Mouse (Mus musculus): ENCODE results near the gene Fmo5. TPM values are rescaled to one million over a fixed set of nuclear protein-coding genes. Genes with fewer than 3 reads are reported as not detected.

Fmo5 gene
- polyA plus RNA-seq, 1 experiment: 21.9 TPM

DNA sequence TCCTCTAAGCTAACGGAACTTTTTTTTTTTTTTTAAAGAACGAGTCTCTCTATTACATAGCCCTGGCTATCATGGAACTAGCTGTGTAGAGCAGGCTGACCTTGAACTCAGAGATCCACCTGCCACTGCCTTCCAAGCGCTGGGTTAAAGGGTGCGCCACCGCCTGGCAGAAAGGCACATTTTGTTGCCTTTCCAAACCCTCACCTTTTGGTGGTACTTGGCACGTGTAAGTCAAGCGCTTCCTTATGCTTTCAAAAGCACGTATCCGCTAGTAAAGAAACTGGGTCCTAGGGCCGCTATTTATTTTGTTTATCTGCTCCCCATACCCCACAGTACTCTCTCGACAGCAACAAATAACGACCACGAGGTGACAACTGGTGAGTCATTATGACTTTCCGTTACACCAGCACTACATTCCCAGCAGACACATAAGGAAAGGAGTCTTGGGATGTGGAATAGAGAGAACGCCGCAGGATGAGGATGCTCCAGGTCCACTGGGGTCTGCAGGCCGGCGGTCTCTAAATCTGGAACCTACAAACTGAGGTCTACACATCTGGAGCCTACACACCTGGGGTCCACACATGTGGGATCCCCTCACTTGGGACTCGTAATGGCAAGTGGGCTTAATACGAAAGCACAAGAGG is 19.3 kb upstream of the Fmo5 start:
- TF ChIP-seq POLR2A (IDR thresholded peaks at IDR 0.05; ENCODE audit: borderline replicate concordance, low read depth, low read length) (no peak), CTCF (IDR thresholded peaks at IDR 0.05; ENCODE audit: low read depth, low read length) (no peak)
- H3K4me3 ChIP-seq (ENCODE audit: insufficient read depth, low read length): peak overlapping the region; percentile 65
- peaks cover 3% of the 10 kb centered on the region for H3K4me1 ChIP-seq (ENCODE audit: control insufficient read depth, insufficient read depth, low read length)
- H3K27ac ChIP-seq (ENCODE audit: insufficient read depth, low read depth, low read length): peak overlapping the region; percentile 17; the same call in 1 of the 2 replicates

DNA sequence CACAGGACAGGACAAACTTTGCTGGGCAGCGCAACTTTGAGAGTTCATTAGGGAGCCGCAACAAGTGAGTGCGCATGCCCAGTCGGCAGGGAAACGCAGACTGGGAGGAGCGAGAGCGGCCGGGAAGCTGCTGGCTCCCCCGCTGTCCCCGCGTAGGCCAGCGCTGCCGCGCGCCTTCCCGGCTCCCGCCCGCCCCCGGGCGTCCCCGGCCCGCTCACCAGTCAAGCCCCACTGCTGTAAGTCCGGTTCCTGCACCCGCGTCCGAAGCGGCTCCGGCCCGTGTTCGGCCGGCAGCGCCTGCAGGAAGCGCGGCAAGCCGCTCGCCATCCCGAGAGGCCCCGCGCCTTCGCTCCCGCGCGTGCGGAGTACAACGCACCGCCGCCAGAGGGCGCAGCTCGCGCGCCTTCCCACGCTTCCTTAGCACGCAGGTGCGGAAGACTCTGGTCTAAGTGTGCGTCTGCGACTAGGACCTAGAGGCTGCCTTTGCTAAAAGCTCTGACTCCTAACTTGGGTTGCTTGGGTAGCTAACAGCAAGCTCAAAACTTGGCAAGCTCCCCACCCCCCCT is 18.7 kb upstream of the Fmo5 start, which contains the start of gene Chd1l:
TSS of gene Chd1l (minus strand) at position 359 of the 566 bp plus-strand sequence.
- peak within 1 kb of the TSS; percentile 39 for H3K27ac ChIP-seq (ENCODE audit: insufficient read depth, low read depth, low read length)
- H3K4me3 ChIP-seq (ENCODE audit: insufficient read depth, low read length): peak within 1 kb of the TSS; percentile 65
- peak; percentile 46 for TF ChIP-seq CTCF (IDR thresholded peaks at IDR 0.05; ENCODE audit: low read depth, low read length)
- no peak for TF ChIP-seq POLR2A (IDR thresholded peaks at IDR 0.05; ENCODE audit: borderline replicate concordance, low read depth, low read length)
- H3K4me1 ChIP-seq (ENCODE audit: control insufficient read depth, insufficient read depth, low read length): peaks cover 3% of the 10 kb centered on the region

DNA sequence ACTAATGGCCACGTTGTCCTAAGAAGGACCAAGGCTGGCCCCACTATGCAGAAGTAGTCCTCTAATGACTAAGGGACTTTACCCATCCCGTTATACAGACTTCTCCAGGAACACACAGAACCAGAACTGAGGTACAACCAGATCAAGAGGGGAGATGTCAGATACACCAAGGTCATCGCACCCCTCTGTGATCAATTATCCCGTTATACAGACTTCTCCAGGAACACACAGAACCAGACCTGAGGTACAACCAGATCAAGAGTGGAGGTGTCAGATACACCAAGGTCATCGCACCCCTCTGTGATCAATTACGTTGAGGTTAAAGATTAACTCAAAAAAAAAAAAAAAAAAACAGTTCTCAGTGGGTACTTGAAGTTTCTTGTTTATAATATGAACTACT is 17.6 kb upstream of the Fmo5 start:
- TF ChIP-seq CTCF (IDR thresholded peaks at IDR 0.05; ENCODE audit: low read depth, low read length): no peak
- no peak for TF ChIP-seq POLR2A (IDR thresholded peaks at IDR 0.05; ENCODE audit: borderline replicate concordance, low read depth, low read length)
- Histone ChIP-seq H3K4me1 (ENCODE audit: control insufficient read depth, insufficient read depth, low read length) (peaks cover 3% of the 10 kb centered on the region), H3K4me3 (ENCODE audit: insufficient read depth, low read length) (no peak overlapping the region), H3K27ac (ENCODE audit: insufficient read depth, low read depth, low read length) (no peak overlapping the region)

DNA sequence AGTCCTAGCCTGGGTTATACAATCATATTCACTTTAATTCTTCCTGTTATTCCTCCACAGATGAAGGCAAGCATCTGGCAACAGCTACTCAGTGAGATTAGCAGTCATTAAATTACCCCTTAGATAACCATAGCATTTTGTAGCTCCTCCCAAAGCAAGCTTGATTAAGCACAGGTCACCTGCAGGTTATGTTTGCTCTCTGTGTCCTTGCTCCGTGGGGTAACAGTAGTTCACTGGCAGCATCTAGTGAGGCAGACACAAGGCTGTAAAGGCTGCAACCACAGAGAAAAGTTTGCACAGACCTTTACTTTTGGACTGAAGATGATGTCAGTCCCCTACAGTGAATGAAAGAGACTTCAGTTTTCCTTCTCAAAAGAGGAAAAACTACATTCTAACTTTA is 13.4 kb upstream of the Fmo5 start:
- Histone ChIP-seq H3K27ac (ENCODE audit: insufficient read depth, low read depth, low read length) (no peak overlapping the region), H3K4me1 (ENCODE audit: control insufficient read depth, insufficient read depth, low read length) (peaks cover 3% of the 10 kb centered on the region), H3K4me3 (ENCODE audit: insufficient read depth, low read length) (no peak overlapping the region)
- TF ChIP-seq POLR2A (IDR thresholded peaks at IDR 0.05; ENCODE audit: borderline replicate concordance, low read depth, low read length) (no peak), CTCF (IDR thresholded peaks at IDR 0.05; ENCODE audit: low read depth, low read length) (no peak)

GRCm38 (mm10) chr3:97615933-97616332 is 12.7 kb upstream of the Fmo5 start:
- no peak for TF ChIP-seq POLR2A (IDR thresholded peaks at IDR 0.05; ENCODE audit: borderline replicate concordance, low read depth, low read length)
- H3K4me3 ChIP-seq (ENCODE audit: insufficient read depth, low read length): no peak overlapping the region
- no peak overlapping the region for H3K27ac ChIP-seq (ENCODE audit: insufficient read depth, low read depth, low read length)

GRCm38 (mm10) chr3:97617091-97617825 is 11.3 kb upstream of the Fmo5 start:
- H3K4me1 ChIP-seq (ENCODE audit: control insufficient read depth, insufficient read depth, low read length): no peaks in the 10 kb centered on the region
- no peak overlapping the region for H3K4me3 ChIP-seq (ENCODE audit: insufficient read depth, low read length)
- TF ChIP-seq CTCF (IDR thresholded peaks at IDR 0.05; ENCODE audit: low read depth, low read length): no peak
- TF ChIP-seq POLR2A (IDR thresholded peaks at IDR 0.05; ENCODE audit: borderline replicate concordance, low read depth, low read length): no peak
- H3K27ac ChIP-seq (ENCODE audit: insufficient read depth, low read depth, low read length): no peak overlapping the region

More at GRCm38 (mm10) chr3:97615933-97616332, 12.7 kb upstream of the Fmo5 start:
- no peaks in the 10 kb centered on the region for H3K4me1 ChIP-seq (ENCODE audit: control insufficient read depth, insufficient read depth, low read length)

DNA sequence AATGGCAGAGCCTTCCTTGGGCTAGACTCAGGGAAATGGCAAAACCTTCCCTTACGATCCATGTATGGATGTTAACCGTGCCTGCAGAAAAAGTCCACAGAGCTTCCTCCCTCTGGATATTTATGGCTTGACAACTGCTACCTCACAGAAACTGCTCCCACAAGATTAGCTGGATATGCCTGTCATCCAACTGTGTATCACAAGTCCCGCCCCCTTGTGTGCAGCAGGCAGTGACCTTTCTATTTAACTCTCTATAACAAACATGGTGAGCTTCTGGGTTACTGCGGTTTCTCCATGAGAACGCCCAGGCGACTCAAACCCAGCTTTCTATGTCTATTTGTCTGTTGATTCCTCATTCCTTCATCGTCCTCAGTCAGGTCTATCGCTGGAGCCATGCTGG is 10.7 kb upstream of the Fmo5 start:
- Histone ChIP-seq H3K4me3 (ENCODE audit: insufficient read depth, low read length) (no peak overlapping the region), H3K4me1 (ENCODE audit: control insufficient read depth, insufficient read depth, low read length) (no peaks in the 10 kb centered on the region), H3K27ac (ENCODE audit: insufficient read depth, low read depth, low read length) (no peak overlapping the region)
- TF ChIP-seq POLR2A (IDR thresholded peaks at IDR 0.05; ENCODE audit: borderline replicate concordance, low read depth, low read length) (no peak), CTCF (IDR thresholded peaks at IDR 0.05; ENCODE audit: low read depth, low read length) (no peak)

DNA sequence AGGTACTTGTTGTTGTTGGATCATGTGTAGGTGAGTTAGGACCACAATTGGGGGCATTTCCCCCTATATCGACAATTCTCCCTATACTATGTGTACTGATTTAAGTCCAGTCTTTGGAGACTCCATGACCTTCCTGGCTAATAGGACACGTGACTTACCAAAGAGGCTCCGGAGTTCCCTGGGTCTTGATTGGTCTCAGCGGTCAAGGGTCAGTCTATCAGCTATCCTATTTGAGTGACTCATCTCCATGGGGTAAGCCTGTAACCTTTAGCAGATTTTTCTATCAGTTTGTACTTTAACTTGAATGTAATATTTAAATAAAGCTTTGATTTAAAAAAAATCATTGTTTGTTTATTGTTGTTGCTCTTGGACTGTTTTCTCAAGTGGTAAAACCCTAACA is 7.9 kb upstream of the Fmo5 start:
- Histone ChIP-seq H3K4me3 (ENCODE audit: insufficient read depth, low read length) (no peak overlapping the region), H3K27ac (ENCODE audit: insufficient read depth, low read depth, low read length) (no peak overlapping the region), H3K4me1 (ENCODE audit: control insufficient read depth, insufficient read depth, low read length) (no peaks in the 10 kb centered on the region)
- TF ChIP-seq POLR2A (IDR thresholded peaks at IDR 0.05; ENCODE audit: borderline replicate concordance, low read depth, low read length) (no peak), CTCF (IDR thresholded peaks at IDR 0.05; ENCODE audit: low read depth, low read length) (no peak)

DNA sequence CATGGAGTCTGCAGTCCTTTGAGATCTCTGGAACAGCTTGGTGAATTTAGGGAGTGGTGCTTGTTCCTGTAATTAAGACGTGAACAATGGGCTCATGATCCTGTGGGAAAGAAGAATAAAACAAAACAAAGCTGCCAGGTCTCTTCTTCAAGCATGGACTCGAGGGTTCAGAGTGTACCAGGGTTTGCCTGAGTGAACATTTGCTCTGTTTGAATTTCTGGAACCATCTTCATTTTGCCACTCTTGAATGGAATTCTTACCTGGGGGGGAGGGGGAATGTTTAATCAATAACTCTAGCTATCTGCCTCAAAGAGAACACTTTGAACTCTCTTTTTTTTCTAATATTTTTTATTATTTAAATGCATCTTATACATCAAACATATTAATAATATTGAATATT is 4.0 kb upstream of the Fmo5 start:
- Histone ChIP-seq H3K4me1 (ENCODE audit: control insufficient read depth, insufficient read depth, low read length) (peaks cover 9% of the 10 kb centered on the region), H3K4me3 (ENCODE audit: insufficient read depth, low read length) (no peak overlapping the region), H3K27ac (ENCODE audit: insufficient read depth, low read depth, low read length) (no peak overlapping the region)
- TF ChIP-seq CTCF (IDR thresholded peaks at IDR 0.05; ENCODE audit: low read depth, low read length) (no peak), POLR2A (IDR thresholded peaks at IDR 0.05; ENCODE audit: borderline replicate concordance, low read depth, low read length) (no peak)

- Histone ChIP-seq H3K4me3 (ENCODE audit: insufficient read depth, low read length) (no peak overlapping the region), H3K27ac (ENCODE audit: insufficient read depth, low read depth, low read length) (no peak overlapping the region), H3K4me1 (ENCODE audit: control insufficient read depth, insufficient read depth, low read length) (peaks cover 9% of the 10 kb centered on the region)
- TF ChIP-seq POLR2A (IDR thresholded peaks at IDR 0.05; ENCODE audit: borderline replicate concordance, low read depth, low read length): no peak
- TF ChIP-seq CTCF (IDR thresholded peaks at IDR 0.05; ENCODE audit: low read depth, low read length): no peak
Observed at GRCm38 (mm10) chr3:97627893-97628292, 711 bp upstream of the Fmo5 start.
